Mouse (Mus musculus) thymus, postnatal 10 days (tissue): ENCODE measurements around the gene Kif2b.

Experiments
- DNase-seq, 2 experiments: peaks; one replicate each; pipeline ENCODE4 v3.0.0; 2021; ENCODE audit warnings: low spot score in 2 of 2

The Kif2b gene

DNA sequence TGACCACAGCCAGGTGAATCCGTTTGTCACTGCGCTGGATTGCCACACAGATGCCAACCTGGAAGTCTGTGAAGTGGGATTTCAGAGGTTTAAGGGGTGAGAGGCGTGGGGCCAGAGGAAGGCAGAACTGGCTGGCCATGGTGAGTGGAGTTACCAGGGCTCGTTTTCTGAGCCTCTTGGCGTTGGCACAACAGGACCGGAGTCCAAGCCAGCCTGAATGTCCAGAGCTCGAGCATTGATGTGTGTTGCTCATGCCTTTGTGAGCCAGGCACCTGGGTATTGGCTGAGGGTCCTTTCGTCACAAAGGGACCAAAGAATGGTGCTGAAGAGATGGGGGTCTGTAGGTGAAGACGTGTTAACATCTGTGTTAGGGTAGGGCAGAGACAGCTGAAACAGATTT lies at the start of gene Kif2b:
Gene Kif2b (minus strand): TSS at position 242 of the 400 bp plus-strand sequence.
- DNase-seq = no peak

DNA sequence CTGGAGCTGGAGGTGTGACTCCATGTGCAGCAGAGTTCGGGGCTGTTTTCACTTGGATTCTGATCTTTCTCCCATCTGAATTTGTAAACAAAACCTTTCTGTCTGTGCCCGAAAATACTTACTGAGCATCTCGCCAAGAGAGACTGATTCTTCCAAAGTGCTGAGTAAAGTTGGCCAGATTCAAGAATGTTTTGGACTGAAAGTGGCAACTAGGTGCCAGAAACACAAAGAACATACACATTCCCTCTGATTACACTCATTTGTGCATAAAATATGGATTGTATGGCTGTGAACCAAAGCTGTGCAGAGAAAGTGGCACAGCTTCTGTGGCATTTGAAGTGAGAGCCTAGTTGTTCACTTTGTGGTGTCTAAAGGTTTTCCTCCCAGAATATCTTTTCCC lies 15.7 kb upstream of the Kif2b start:
- no peak for DNase-seq

DNA sequence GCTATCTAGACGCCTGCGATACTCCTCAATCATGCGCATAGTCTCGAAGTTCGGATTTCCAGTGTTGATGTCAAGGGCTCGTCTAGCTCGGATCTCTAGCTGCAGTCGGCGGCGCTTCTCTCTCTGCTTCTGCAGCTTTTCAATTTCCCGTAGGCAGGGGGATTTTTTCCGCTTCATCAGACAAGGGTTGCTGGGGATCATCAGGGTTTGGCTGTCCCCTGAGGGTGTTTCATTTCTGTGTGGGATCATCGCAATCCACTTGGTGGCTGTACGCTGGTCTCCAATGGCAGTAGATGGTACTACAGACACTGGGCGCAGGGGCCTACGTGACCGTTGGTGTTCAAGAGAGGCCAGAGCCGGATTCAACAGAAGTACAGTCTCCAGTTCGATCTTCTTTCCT lies 502 bp downstream of the Kif2b start:
- DNase-seq = no peak

DNA sequence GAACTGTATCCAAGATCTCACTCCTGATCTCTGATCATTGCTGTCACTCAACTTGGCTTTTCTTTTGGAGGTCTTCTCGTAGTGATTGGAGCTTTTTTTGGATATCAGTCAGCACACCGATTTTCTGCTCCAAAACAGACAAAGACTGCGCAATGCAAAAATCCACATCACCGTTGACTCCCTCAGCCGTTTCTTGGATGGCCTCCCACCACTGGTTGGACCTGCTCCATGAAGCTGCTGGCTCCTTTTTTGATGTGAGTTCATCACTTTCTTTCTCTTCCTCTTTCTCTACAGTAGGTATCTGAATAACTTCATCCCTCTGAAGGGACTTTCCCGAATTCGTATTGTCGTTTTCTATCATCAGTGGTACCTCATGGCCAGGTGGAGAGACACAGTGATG lies 2.0 kb downstream of the Kif2b start:
- DNase-seq = no peak

DNA sequence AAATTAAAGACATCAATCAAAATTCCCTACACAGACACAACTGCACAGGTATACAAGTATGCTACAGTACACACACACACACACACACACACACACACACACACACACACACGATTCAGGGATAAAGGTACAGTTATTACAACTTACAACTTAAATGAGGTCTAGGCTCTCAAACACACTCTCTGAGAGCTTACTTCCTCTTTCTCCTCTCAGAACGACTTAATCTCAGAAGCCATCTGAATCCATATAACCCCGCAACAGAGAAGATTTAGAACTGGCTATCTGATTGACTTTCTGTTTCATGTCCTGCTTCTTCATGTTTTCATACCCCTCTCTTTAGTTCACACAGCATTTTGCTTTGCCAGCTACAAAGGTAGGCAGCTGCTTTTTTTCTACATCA lies 2.9 kb downstream of the Kif2b start:
- DNase-seq = no peak

DNA sequence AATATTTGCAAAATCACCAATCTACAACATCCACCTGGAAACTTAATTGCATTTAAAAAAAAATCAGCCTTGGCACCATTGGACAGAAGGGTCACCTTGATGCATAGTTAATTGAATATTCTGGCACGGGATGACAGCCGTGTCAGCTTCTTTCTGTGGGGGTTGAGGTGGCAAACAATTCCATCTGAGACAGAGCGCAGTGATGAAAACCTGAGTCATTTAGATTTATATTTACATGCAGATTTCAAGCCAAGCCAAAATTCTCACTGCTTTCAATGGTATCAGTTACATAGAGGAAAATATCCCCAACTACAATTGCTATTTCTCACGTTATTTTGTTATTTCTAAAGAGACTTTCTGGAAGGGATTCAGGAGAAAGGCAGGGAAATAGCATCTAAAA lies 46.6 kb downstream of the Kif2b start:
- no peak for DNase-seq
